ENCODE assay signal across 12 mouse cellular contexts in genomic region chr9:101612971-101613370, GRCm38 (mm10).
"Had no signal": no experiment of that assay in that cellular context is flagged by ENCODE, and none has a peak within 500 bp of the region (broad histone marks: within the 10 kb centered on the region; RNA-seq: fewer than 3 reads in every experiment).

No protein-coding gene starts in this region.

- H3K9me3 ChIP-seq: liver, embryonic 15.5 days; midbrain, embryonic 15.5 days; neural tube, embryonic 12.5 days; stomach, embryonic 15.5 days had no signal

- H3K4me3 ChIP-seq: liver, embryonic 15.5 days; midbrain, embryonic 15.5 days; neural tube, embryonic 12.5 days; stomach, embryonic 15.5 days had no signal

- H3K36me3 ChIP-seq: liver, embryonic 15.5 days; midbrain, embryonic 15.5 days; neural tube, embryonic 12.5 days; stomach, embryonic 15.5 days had no signal

- H3K27ac ChIP-seq: kidney, postnatal 0 days; liver, embryonic 15.5 days; midbrain, embryonic 15.5 days; neural tube, embryonic 12.5 days; stomach, embryonic 15.5 days had no signal

- H3K4me1 ChIP-seq: liver, embryonic 15.5 days; midbrain, embryonic 15.5 days; neural tube, embryonic 12.5 days had no signal

- H3K27me3 ChIP-seq: liver, embryonic 15.5 days; midbrain, embryonic 15.5 days; neural tube, embryonic 12.5 days; stomach, embryonic 15.5 days had no signal

- H3K4me2 ChIP-seq: liver, embryonic 11.5 days; liver, embryonic 15.5 days; midbrain, embryonic 15.5 days; neural tube, embryonic 12.5 days; stomach, embryonic 15.5 days had no signal

- H3K9ac ChIP-seq: liver, embryonic 15.5 days; midbrain, embryonic 15.5 days; neural tube, embryonic 12.5 days; stomach, embryonic 15.5 days had no signal

- DNase-seq: kidney, adult 9 months; kidney, postnatal 36 days; lung, adult 2 months; right cerebral cortex, postnatal 4 days; spleen, adult 18-20 months; thymus, postnatal 4 days had no signal

- ATAC-seq: midbrain, embryonic 15.5 days had no signal
